Mouse (Mus musculus) thymus, postnatal 14 days (tissue): ENCODE results near the gene Gm20824.
"Not testable (repeated sequence)": the region's sequence is repeated elsewhere in the genome, so short reads cannot be mapped to it uniquely, and the experiment has no call there.

Experiments
- DNase-seq: peaks from one replicate; pipeline ENCODE4 v3.0.0; 2021

The Gm20824 gene

DNA sequence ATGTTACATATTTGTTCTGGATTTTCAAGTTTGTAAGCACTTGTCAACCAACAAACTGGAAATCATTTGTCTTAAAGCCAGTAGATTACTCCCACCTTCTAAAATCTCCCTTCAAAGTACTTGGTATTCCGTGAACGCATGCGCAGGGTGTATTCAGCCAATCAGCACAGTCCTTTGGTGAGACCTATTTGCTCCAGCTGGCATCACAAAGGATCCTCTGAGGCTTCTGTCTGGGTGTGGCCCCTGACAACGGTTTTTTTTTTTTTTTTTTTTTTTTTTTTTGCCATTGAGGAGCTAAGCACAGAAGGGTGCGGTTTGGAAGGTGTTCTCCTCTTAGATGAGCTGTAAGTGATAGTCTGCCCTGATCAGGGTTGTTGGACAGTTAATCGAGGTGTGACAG lies at the start of gene Gm20824:
Gene Gm20824, plus strand, starts transcription at position 301 of the 400 bp plus-strand sequence.
- DNase-seq: not testable (repeated sequence)
